Mouse (Mus musculus) WW6 (cell line): ENCODE data around the gene Man2a1.

ENCODE experiments used
- DNase-seq: peaks from one replicate; pipeline ENCODE4 v3.0.0-alpha.2; 2013; ENCODE audit warnings: low read depth, low spot score

Gene Man2a1

GRCm38 (mm10) chr17:64601751-64602578 is 1.4 kb downstream of the Man2a1 start:
- peak; percentile 14 for DNase-seq

DNA sequence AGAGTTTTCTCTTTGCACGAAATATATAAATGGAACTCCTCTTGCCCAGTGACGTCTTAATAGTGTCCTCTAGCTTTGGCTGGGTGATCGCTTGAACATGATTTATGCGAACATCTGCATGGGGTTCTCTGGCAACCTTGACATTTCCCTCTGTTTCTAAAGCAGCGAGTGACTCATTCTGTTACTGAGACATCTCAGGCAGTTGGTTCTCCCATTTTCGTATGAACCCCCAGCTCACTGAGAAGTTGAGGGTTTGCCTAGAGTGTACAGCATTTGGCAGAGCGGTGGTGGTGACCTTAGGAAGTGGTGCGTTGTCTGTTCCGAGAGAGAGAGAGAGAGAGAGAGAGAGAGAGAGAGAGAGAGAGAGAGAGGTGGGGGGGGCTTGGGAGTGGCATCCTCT is 2.6 kb downstream of the Man2a1 start:
- no peak for DNase-seq

DNA sequence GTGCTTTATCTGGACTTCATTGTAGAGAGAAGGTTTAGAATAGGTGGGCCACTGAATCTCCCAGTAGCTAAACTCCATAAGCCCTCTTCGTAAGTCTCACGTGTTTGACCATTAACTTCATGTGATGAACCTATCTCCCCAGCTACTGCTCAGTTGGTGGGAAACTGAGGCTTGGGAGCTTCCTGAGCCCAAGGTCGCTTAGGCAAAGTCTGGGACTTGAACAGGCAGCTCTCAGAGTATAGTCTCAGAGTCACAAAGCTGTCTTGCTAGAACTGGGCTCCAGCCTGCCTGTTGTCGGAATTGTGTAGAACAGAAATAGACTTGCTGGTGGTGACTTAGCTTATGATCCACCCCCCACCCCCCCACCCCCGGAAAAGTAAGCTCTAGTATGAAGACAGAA is 3.0 kb downstream of the Man2a1 start:
- no peak for DNase-seq

GRCm38 (mm10) chr17:64604163-64604562 is 3.6 kb downstream of the Man2a1 start:
- no peak for DNase-seq

GRCm38 (mm10) chr17:64608228-64608627 is 7.7 kb downstream of the Man2a1 start:
- no peak for DNase-seq

GRCm38 (mm10) chr17:64608923-64609598 is 8.5 kb downstream of the Man2a1 start:
- no peak for DNase-seq

DNA sequence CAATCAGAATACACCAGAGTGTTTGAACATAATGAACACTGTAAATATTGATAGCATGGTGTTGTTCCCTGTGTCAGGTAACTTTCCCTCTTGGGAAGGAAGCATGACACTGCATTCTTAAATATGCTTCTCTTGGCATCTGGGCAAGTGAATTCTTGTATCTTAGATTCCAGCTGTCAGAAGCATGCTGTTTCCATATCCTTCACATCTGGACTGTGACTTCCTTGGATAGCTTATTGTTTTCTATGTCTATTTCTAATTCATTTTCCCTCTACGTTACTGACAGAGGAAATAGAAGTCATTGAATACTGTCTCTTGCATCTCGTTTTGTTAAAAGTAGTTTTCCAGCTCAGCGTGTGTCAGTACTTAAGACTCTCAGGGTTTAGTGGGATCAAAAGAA is 9.2 kb downstream of the Man2a1 start:
- DNase-seq: no peak

- no peak for DNase-seq
These were observed 10.9 kb downstream of the Man2a1 start for GRCm38 (mm10) chr17:64611426-64611825.

GRCm38 (mm10) chr17:64612135-64612885 is 11.8 kb downstream of the Man2a1 start:
- DNase-seq: no peak

GRCm38 (mm10) chr17:64612930-64613329 is 12.4 kb downstream of the Man2a1 start:
- no peak for DNase-seq

DNA sequence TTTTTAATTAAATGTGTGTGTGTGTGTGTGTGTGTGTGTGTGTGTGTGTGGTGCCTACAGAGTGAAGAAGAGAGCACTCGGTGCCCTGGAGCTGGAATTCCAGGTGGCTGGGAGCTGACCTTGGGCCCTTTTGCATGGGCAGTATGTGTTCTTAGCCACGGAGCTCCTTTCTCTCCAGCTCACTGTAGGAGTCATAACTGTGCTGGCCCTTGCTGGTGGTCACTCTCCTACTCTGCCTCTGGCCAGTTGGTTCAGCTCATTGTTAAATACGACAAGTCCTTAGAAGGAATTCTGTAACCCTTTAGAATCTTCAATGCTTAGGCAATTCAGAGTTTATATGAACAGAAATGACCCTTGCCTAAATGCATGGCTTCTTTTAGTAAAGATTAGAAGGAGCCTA is 12.8 kb downstream of the Man2a1 start:
- no peak for DNase-seq

GRCm38 (mm10) chr17:64614804-64615203 is 14.3 kb downstream of the Man2a1 start:
- DNase-seq: no peak

DNA sequence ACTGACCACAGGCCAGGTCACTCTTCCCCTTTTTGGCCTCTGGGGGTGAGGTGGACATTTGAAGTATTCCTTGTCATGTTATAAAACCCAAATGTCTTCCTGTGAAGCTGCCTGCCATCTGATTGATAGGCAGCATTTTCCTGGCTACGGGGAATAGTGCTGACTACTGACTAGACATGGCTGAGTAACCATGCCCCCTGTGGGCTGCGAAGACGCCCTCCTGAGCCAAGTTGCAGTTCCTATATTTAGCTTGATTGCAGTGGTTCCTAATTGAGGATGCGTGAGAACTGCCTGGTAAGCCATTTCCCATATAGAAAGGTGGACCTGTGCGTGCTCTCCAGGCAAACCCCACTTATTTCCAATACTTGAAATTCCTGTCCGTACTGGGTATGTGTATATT is 14.9 kb downstream of the Man2a1 start:
- DNase-seq: no peak

DNA sequence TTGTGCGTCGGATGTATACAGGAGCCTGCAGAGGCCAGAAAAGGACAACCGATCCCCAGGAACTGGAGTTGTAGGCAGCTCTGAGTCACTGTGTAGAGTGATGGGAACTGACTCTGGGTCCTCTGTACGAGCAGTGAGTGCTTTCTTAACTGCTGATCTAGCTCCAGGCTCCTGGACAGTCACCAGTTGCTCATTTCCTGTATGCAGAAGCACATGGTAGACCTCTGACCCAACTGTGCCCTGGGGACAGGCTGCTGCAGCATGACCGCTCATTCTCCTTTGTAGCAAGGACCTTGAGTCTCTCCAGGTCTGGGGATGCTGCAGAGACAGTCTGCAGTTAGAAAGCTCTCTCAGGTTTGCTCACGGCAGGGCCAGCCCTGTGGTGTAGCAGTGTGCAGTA is 15.7 kb downstream of the Man2a1 start:
- DNase-seq: no peak

DNA sequence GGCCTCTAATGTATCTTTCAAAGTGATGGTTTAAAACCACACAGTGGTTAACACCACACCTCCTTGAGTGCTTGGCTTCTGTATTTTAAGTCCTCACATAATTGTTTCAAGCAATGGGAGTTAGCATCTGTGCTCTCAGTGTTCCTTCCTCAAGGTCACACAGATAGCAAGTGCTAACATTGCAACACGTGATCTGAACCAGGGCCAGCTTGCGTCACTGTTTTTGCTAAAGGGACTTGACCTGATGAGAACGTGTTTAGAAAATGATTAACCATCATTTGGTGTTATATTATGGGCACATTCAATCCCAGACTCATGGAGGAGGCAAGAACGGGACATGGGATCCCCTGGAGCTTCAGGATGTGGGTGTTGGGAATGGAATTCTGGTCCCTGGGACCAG is 17.3 kb downstream of the Man2a1 start:
- no peak for DNase-seq

DNA sequence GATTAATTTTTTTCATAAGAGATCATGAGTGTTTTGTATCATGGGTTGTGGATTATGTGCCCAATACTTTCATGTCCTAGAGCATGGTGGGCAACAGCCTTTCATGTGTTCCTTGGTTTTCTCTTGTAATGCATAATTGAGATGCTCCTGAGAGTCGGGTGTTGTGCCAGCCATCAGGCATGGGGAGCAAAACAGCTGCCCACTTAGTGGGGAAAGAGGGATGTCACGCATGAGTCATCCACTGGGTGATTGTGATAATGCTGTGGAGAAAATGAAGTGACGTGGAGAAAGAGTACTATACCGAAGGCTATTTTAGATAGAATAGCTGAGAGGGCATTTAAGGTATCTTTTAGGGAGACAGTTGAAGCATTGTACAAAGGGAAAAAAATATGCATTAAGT is 18.5 kb downstream of the Man2a1 start:
- no peak for DNase-seq

- no peak for DNase-seq
These were observed 19.6 kb downstream of the Man2a1 start for GRCm38 (mm10) chr17:64620135-64620534.

GRCm38 (mm10) chr17:64620627-64621026 is 20.1 kb downstream of the Man2a1 start:
- no peak for DNase-seq

- no peak for DNase-seq
These were observed 20.7 kb downstream of the Man2a1 start for GRCm38 (mm10) chr17:64621226-64621625.

GRCm38 (mm10) chr17:64621649-64622351 is 21.3 kb downstream of the Man2a1 start:
- no peak for DNase-seq

- no peak for DNase-seq
These were observed 21.9 kb downstream of the Man2a1 start for GRCm38 (mm10) chr17:64622352-64622886.

- DNase-seq: no peak
These were observed 23.9 kb downstream of the Man2a1 start for GRCm38 (mm10) chr17:64624439-64624838.
